Mouse (Mus musculus) MEL (cell line): ENCODE data around the gene Cep135.

Source experiments
- CTCF ChIP-seq, 3 experiments: IDR thresholded peaks in 2 of 3; conservative IDR thresholded peaks in 1 of 3; 2 replicates each; pipeline ENCODE4 v1.5.1; 2011 to 2012; ENCODE audit warnings: low read length in 3 of 3, low read depth in 2 of 3, mild to moderate bottlenecking in 2 of 3, improper control_type of control experiment in 1 of 3, inconsistent platforms in 1 of 3, mixed read lengths in 1 of 3, moderate library complexity in 1 of 3; ENCODE audit not compliant: control insufficient read depth in 1 of 3, insufficient read depth in 1 of 3, poor library complexity in 1 of 3, severe bottlenecking in 1 of 3
- ETS1 ChIP-seq: IDR thresholded peaks from 2 replicates; pipeline ENCODE4 v1.6.1; 2012; ENCODE audit warnings: low read depth, mild to moderate bottlenecking, inconsistent platforms, low read length, improper control_type of control experiment, moderate library complexity
- GATA1 ChIP-seq: IDR thresholded peaks from 2 replicates; pipeline ENCODE4 v1.6.1; 2011; ENCODE audit warnings: low read depth, low read length, improper control_type of control experiment
- HCFC1 ChIP-seq: IDR thresholded peaks from 2 replicates; pipeline ENCODE4 v1.6.1; 2012; ENCODE audit warnings: low read depth, mild to moderate bottlenecking, inconsistent platforms, low read length, improper control_type of control experiment, moderate library complexity
- MAFK ChIP-seq: IDR thresholded peaks from 2 replicates; pipeline ENCODE4 v1.6.1; 2011; ENCODE audit warnings: low read depth, mild to moderate bottlenecking, low read length, improper control_type of control experiment, borderline replicate concordance
- MXI1 ChIP-seq: IDR thresholded peaks from 2 replicates; pipeline ENCODE4 v1.6.1; 2011; ENCODE audit warnings: mild to moderate bottlenecking, low read depth, low read length, improper control_type of control experiment
- NELFE ChIP-seq: IDR thresholded peaks from 2 replicates; pipeline ENCODE4 v1.6.1; 2011; ENCODE audit warnings: low read depth, low read length, improper control_type of control experiment
- POLR2A ChIP-seq, 2 experiments: IDR thresholded peaks; 2 replicates each; pipeline ENCODE4 v1.6.1; 2011 to 2012; ENCODE audit warnings: low read length in 2 of 2, mild to moderate bottlenecking in 2 of 2, control low read depth in 1 of 2, improper control_type of control experiment in 1 of 2, low read depth in 1 of 2, moderate library complexity in 1 of 2; ENCODE audit not compliant: control insufficient read depth in 1 of 2, insufficient read depth in 1 of 2, poor library complexity in 1 of 2
- POLR2AphosphoS2 ChIP-seq: IDR thresholded peaks from 2 replicates; pipeline ENCODE4 v1.6.1; 2011; ENCODE audit warnings: low read length, improper control_type of control experiment
- RAD21 ChIP-seq: IDR thresholded peaks from 2 replicates; pipeline ENCODE4 v1.6.1; 2011; ENCODE audit warnings: mild to moderate bottlenecking, low read depth, low read length, improper control_type of control experiment
- RCOR1 ChIP-seq: IDR thresholded peaks from 2 replicates; pipeline ENCODE4 v1.6.1; 2012; ENCODE audit warnings: low read depth, mild to moderate bottlenecking, inconsistent platforms, low read length, improper control_type of control experiment
- ZMIZ1 ChIP-seq: IDR thresholded peaks from 2 replicates; pipeline ENCODE4 v1.6.1; 2012; ENCODE audit warnings: low read depth, mild to moderate bottlenecking, inconsistent platforms, low read length, improper control_type of control experiment, moderate library complexity
- ZNF384 ChIP-seq: IDR thresholded peaks from 2 replicates; pipeline ENCODE4 v1.6.1; 2012; ENCODE audit warnings: low read depth, mild to moderate bottlenecking, inconsistent platforms, low read length, improper control_type of control experiment

DNA sequence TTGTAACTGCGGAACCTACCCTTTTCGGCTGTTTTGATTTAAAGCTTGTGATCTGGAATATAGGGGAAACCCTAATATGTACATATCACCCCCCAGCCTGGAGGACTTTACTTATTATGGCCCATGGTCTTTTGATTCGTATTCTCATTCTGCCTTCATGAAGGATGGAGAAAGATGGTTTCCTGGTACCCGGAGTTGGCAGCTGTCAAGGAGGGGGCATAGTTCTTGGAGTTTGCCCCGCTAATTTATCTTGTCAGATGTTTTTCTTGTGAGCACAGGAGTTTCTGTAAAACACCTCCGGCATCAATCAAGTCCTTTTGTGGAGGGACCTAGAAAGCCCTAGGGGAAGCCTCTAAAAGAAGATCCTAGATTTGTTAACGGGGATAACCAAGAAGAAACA is 813 bp downstream of the Cep135 start:
- TF ChIP-seq CTCF (IDR thresholded peaks at IDR 0.05 in 2 of 3, conservative IDR thresholded peaks at IDR 0.05 in 1 of 3; ENCODE audit: control insufficient read depth in 1 of 3, insufficient read depth in 1 of 3, low read depth in 2 of 3, low read length in 3 of 3, poor library complexity in 1 of 3, severe bottlenecking in 1 of 3) (no peak), HCFC1 (no peak), RCOR1 (no peak), MXI1 (no peak), POLR2AphosphoS2 (no peak), RAD21 (no peak), ZNF384 (no peak), POLR2A (IDR thresholded peaks at IDR 0.05; ENCODE audit: control insufficient read depth in 1 of 2, insufficient read depth in 1 of 2, low read depth in 1 of 2, low read length in 2 of 2, poor library complexity in 1 of 2) (no peak), ETS1 (no peak), NELFE (no peak), GATA1 (no peak), MAFK (no peak), ZMIZ1 (no peak)
